Comparison of ENCODE assay signal across 8 mouse cellular contexts in the genomic region with DNA sequence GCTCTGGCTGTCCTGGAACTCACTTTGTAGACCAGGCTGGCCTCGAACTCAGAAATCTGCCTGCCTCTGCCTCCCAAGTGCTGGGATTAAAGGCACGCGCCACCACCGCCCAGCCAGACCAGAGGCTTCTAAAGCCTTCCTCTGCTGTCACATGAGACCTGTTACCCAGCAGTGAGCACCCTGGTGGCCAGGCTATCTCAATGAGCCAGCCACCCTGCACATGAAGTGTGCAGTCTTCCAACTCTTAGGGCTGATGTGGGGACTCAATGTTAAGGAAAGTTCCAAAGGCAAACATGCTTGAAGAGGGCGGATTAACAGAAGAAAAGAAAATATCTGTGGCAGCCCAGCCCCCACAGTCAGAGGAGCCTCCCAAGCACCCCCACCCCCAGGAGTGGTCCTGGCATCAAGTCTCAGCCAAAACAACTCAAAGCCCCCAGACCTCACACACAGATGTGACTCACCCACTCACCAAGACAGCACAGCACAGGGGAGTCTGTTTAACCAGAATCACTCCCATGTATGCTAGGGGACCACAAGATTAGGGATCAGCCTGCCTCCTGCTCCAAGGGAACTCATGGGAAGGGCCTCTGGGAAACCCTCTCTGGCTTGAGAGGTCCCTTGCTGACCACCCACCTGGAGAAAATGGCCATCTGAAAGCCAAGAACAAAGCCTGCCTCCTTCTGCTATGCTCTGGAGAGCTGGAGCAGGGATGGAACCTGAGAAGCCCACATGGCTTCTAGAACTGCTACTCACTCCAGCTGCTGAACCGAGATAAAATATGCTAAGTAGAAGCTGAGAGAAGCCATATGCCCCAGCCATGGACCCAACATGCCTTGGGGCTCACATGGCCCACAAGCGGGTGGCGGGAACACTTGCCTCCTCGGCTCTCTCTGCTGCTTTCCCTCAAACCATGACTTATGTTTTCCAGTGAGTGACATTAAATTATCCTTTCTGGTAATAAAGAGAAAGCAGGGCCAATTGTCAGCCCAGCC.
DNase-seq lines count a peak whose midpoint lies in the region; ATAC-seq and TF ChIP-seq lines count a peak whose summit lies in the region.

No protein-coding gene starts in this region.

- TF ChIP-seq CTCF in Patski (IDR thresholded peaks at IDR 0.05): no peak

- no peaks in the 10 kb centered on the region for H3K27me3 ChIP-seq in hindbrain, embryonic 10.5 days (ENCODE audit: insufficient read depth, poor library complexity, severe bottlenecking)
- no peaks in the 10 kb centered on the region for H3K27me3 ChIP-seq in hindbrain, embryonic 16.5 days (replicated peaks; ENCODE audit: control insufficient read depth, insufficient read depth, low read length)
- H3K27me3 ChIP-seq in Patski: no peaks in the 10 kb centered on the region
- no peaks in the 10 kb centered on the region; the same call in 1 of the 2 replicates for H3K27me3 ChIP-seq in erythroblast, embryonic 14.5 days (ENCODE audit: control insufficient read depth)
- H3K27me3 ChIP-seq in liver, embryonic 13.5 days: no peaks in the 10 kb centered on the region

- no peak overlapping the region for H3K9ac ChIP-seq in hindbrain, embryonic 16.5 days (ENCODE audit: low read depth, low read length)
- peak overlapping the region; percentile 44 for H3K9ac ChIP-seq in liver, embryonic 13.5 days

- H3K36me3 ChIP-seq in hindbrain, embryonic 10.5 days: peaks cover under 1% of the 10 kb centered on the region
- H3K36me3 ChIP-seq in hindbrain, embryonic 16.5 days (ENCODE audit: control insufficient read depth, insufficient read depth, low read length): no peaks in the 10 kb centered on the region
- H3K36me3 ChIP-seq in erythroblast, embryonic 14.5 days (ENCODE audit: control insufficient read depth): peaks cover 19% of the 10 kb centered on the region
- no peaks in the 10 kb centered on the region for H3K36me3 ChIP-seq in liver, embryonic 13.5 days

- WGBS in hindbrain, embryonic 10.5 days: 85% methylated on average over 9 of the region's 9 CpGs
- WGBS in hindbrain, embryonic 16.5 days: 73% methylated on average over 9 of the region's 9 CpGs
- WGBS in liver, embryonic 13.5 days (ENCODE audit: insufficient replicate concordance): 41% methylated on average over 9 of the region's 9 CpGs

- peaks cover 3% of the 10 kb centered on the region; the same call in 1 of the 2 replicates for H3K9me3 ChIP-seq in hindbrain, embryonic 10.5 days
- no peaks in the 10 kb centered on the region for H3K9me3 ChIP-seq in hindbrain, embryonic 16.5 days (ENCODE audit: control insufficient read depth, low read length)
- H3K9me3 ChIP-seq in erythroblast, embryonic 14.5 days (ENCODE audit: control insufficient read depth, low read length): peaks cover under 1% of the 10 kb centered on the region
- H3K9me3 ChIP-seq in liver, embryonic 13.5 days (replicated peaks): no peaks in the 10 kb centered on the region

- POLR2A ChIA-PET in Patski (lab: Charles Lee): no interaction called here

- H3K27ac ChIP-seq in hindbrain, embryonic 10.5 days: peak overlapping the region; percentile 82
- H3K27ac ChIP-seq in hindbrain, embryonic 16.5 days (ENCODE audit: low read depth, low read length): no peak overlapping the region
- peak overlapping the region; percentile 95 for H3K27ac ChIP-seq in liver, embryonic 13.5 days

- H3K4me1 ChIP-seq in hindbrain, embryonic 10.5 days (replicated peaks): peaks cover 57% of the 10 kb centered on the region
- peaks cover 8% of the 10 kb centered on the region for H3K4me1 ChIP-seq in hindbrain, embryonic 16.5 days (ENCODE audit: control insufficient read depth, insufficient read depth, low read depth, low read length)
- H3K4me1 ChIP-seq in erythroblast, embryonic 14.5 days (ENCODE audit: control insufficient read depth): peaks cover 90% of the 10 kb centered on the region
- peaks cover 90% of the 10 kb centered on the region for H3K4me1 ChIP-seq in liver, embryonic 13.5 days (replicated peaks)

- no peak for ATAC-seq in hindbrain, embryonic 16.5 days
- peak; percentile 24 for ATAC-seq in Patski
- ATAC-seq in liver, embryonic 13.5 days (ENCODE audit: low read depth): peak; percentile 84

- H3K4me2 ChIP-seq in hindbrain, embryonic 16.5 days (ENCODE audit: low read length): no peak overlapping the region
- H3K4me2 ChIP-seq in liver, embryonic 13.5 days: peak overlapping the region; percentile 18

- CTCF ChIA-PET in Patski (lab: Charles Lee): no interaction called here

- in situ Hi-C loops in Patski (cut with MboI; ENCODE audit: low pct_unique_long_range_greater_than_20kb): no loop called here

- H3K4me3 ChIP-seq in hindbrain, embryonic 10.5 days: no peak overlapping the region
- no peak overlapping the region for H3K4me3 ChIP-seq in hindbrain, embryonic 16.5 days (ENCODE audit: low read length)
- peak overlapping the region; percentile 4 for H3K4me3 ChIP-seq in erythroblast, embryonic 14.5 days (replicated peaks)
- H3K4me3 ChIP-seq in liver, embryonic 13.5 days (replicated peaks): no peak overlapping the region

- no peak for DNase-seq in hindbrain, embryonic 10.5 days (ENCODE audit: low spot score)
- no peak for DNase-seq in Patski (ENCODE audit: low read depth, low spot score)
- DNase-seq in liver, embryonic 13.5 days: peak; percentile 60
- DNase-seq in urinary bladder, adult 18-20 months (ENCODE audit: low spot score in 2 of 2): no peak
- no peak for DNase-seq in adrenal gland, adult 8-10 months
- no peak for DNase-seq in thymus, adult 18-20 months
